Mouse (Mus musculus) limb, embryonic 13.5 days (tissue): Measurements from ENCODE around the gene Csrp2. TPM values are rescaled to one million over a fixed set of nuclear protein-coding genes. Genes with fewer than 3 reads are reported as not detected.
A peak's percentile ranks its signal among the peaks of the same experiment; 100 is the strongest.

Source experiments
- ATAC-seq: fragments of 200-750 bp; cut with Nextera tagmentation; 2 replicates; pipeline ENCODE4 v1.8.0; 2017; ENCODE audit warnings: low read depth, moderate number of reproducible peaks, moderate TSS enrichment; ENCODE audit not compliant: low FRiP score
- H3K27ac ChIP-seq: fragments of 300-500 bp; sonication (generic); 2 replicates; pipeline ENCODE4 v1.5.1; 2015; ENCODE audit warnings: inconsistent platforms, mild to moderate bottlenecking, moderate library complexity
- H3K27me3 ChIP-seq: fragments of 300-500 bp; sonication (generic); 2 replicates; pipeline ENCODE4 v1.6.1; 2015; ENCODE audit warnings: mild to moderate bottlenecking, inconsistent platforms
- H3K36me3 ChIP-seq: fragments of 300-500 bp; sonication (generic); 2 replicates; pipeline ENCODE4 v1.6.1; 2015; ENCODE audit warnings: inconsistent platforms, mild to moderate bottlenecking, moderate library complexity
- H3K4me1 ChIP-seq: fragments of 300-500 bp; sonication (generic); 2 replicates; pipeline ENCODE4 v1.6.1; 2015; ENCODE audit warnings: inconsistent platforms
- H3K4me2 ChIP-seq: fragments of 300-500 bp; sonication (generic); replicated peaks from 2 replicates; pipeline ENCODE4 v1.6.1; 2015; ENCODE audit warnings: inconsistent platforms, mild to moderate bottlenecking, moderate library complexity
- H3K4me3 ChIP-seq: fragments of 300-500 bp; sonication (generic); 2 replicates; pipeline ENCODE4 v1.5.1; 2015; ENCODE audit warnings: moderate library complexity, mild to moderate bottlenecking, inconsistent platforms
- H3K9ac ChIP-seq: fragments of 300-500 bp; sonication (generic); 2 replicates; pipeline ENCODE4 v1.6.1; 2015; ENCODE audit warnings: mild to moderate bottlenecking, inconsistent platforms
- H3K9me3 ChIP-seq: fragments of 300-500 bp; sonication (generic); 2 replicates; pipeline ENCODE4 v1.6.1; 2016; ENCODE audit warnings: inconsistent platforms
- WGBS: fragments of 180-500 bp; shearing (Covaris S2); methylation state at CpG from one replicate; pipeline ENCODE4 v1.1.7; 2015; 5-methylcytosine and 5-hydroxymethylcytosine counted together
- polyA plus RNA-seq: library from polyadenylated mRNA; unstranded; fragments of >200 nt; fragmentation: Nextera tagmentation; extraction: Ambion mirVana; gene quantifications from 2 replicates; pipeline ENCODE4 v1.2.1, GENCODE M21; 2015

Gene Csrp2
- polyA plus RNA-seq, 1 experiment from 2014 or later, result 207 TPM

GRCm38 (mm10) chr10:110916666-110917344, 2.8 kb upstream of the Csrp2 start:
- Histone ChIP-seq H3K9ac (no peak overlapping the region), H3K27me3 (no peaks in the 10 kb centered on the region), H3K36me3 (no peaks in the 10 kb centered on the region), H3K4me1 (peaks cover 19% of the 10 kb centered on the region), H3K9me3 (no peaks in the 10 kb centered on the region), H3K4me3 (no peak overlapping the region), H3K4me2 (no peak overlapping the region), H3K27ac (no peak overlapping the region)
- no peak for ATAC-seq
- 52% methylated on average over 11 of the region's 11 CpGs for WGBS

GRCm38 (mm10) chr10:110917521-110917920, 2.1 kb upstream of the Csrp2 start:
- no peak overlapping the region for H3K4me3 ChIP-seq
- 95% methylated on average over 6 of the region's 6 CpGs for WGBS

GRCm38 (mm10) chr10:110918414-110919391, 886 bp upstream of the Csrp2 start:
- peak; percentile 37 for ATAC-seq
- Histone ChIP-seq H3K27me3 (no peaks in the 10 kb centered on the region), H3K4me3 (peak overlapping the region; percentile 77), H3K4me1 (peaks cover 35% of the 10 kb centered on the region), H3K9ac (peak overlapping the region; percentile 88), H3K27ac (peak overlapping the region; percentile 98), H3K36me3 (no peaks in the 10 kb centered on the region), H3K4me2 (peak overlapping the region; percentile 84), H3K9me3 (no peaks in the 10 kb centered on the region)
- 15% methylated on average over 26 of the region's 26 CpGs for WGBS

More at GRCm38 (mm10) chr10:110917521-110917920, 2.1 kb upstream of the Csrp2 start:
- H3K9me3 ChIP-seq, result no peaks in the 10 kb centered on the region
- H3K4me1 ChIP-seq, result peaks cover 26% of the 10 kb centered on the region
- no peak overlapping the region for H3K4me2 ChIP-seq
- no peak for ATAC-seq
- no peak overlapping the region for H3K27ac ChIP-seq
- no peaks in the 10 kb centered on the region for H3K27me3 ChIP-seq
- no peak overlapping the region for H3K9ac ChIP-seq
- no peaks in the 10 kb centered on the region for H3K36me3 ChIP-seq

GRCm38 (mm10) chr10:110920368-110920950, 870 bp downstream of the Csrp2 start:
- H3K9me3 ChIP-seq, result no peaks in the 10 kb centered on the region
- no peaks in the 10 kb centered on the region for H3K36me3 ChIP-seq
- peak overlapping the region; percentile 77 for H3K4me3 ChIP-seq
- peak overlapping the region; percentile 98 for H3K27ac ChIP-seq
- peaks cover 42% of the 10 kb centered on the region for H3K4me1 ChIP-seq
- H3K4me2 ChIP-seq, result peak overlapping the region; percentile 84
- H3K9ac ChIP-seq, result peak overlapping the region; percentile 88
- WGBS, result under 1% methylated on average over 15 of the region's 15 CpGs
- peak; percentile 7; the same call in 1 of the 2 replicates for ATAC-seq
- no peaks in the 10 kb centered on the region for H3K27me3 ChIP-seq

GRCm38 (mm10) chr10:110921890-110922289, 2.3 kb downstream of the Csrp2 start:
- peak overlapping the region; percentile 77 for H3K4me3 ChIP-seq
- no peaks in the 10 kb centered on the region for H3K27me3 ChIP-seq
- peak overlapping the region; percentile 6; the same call in 1 of the 2 replicates for H3K27ac ChIP-seq
- peak overlapping the region; percentile 88 for H3K9ac ChIP-seq
- peak overlapping the region; percentile 84 for H3K4me2 ChIP-seq
- no peaks in the 10 kb centered on the region for H3K36me3 ChIP-seq
- WGBS, result 41% methylated on average over 3 of the region's 3 CpGs
- H3K4me1 ChIP-seq, result peaks cover 57% of the 10 kb centered on the region
- ATAC-seq, result no peak
- no peaks in the 10 kb centered on the region for H3K9me3 ChIP-seq

GRCm38 (mm10) chr10:110922612-110923011, 3.0 kb downstream of the Csrp2 start:
- peaks cover 64% of the 10 kb centered on the region for H3K4me1 ChIP-seq
- no peaks in the 10 kb centered on the region for H3K27me3 ChIP-seq
- H3K4me2 ChIP-seq, result peak overlapping the region; percentile 84
- peak overlapping the region; percentile 77 for H3K4me3 ChIP-seq
- WGBS, result 41% methylated on average over 9 of the region's 9 CpGs
- H3K9ac ChIP-seq, result 0 out of 2 replicates have a peak overlapping the region, but pooled peaks have one; percentile 88
- H3K9me3 ChIP-seq, result no peaks in the 10 kb centered on the region
- no peak for ATAC-seq
- H3K36me3 ChIP-seq, result no peaks in the 10 kb centered on the region
- no peak overlapping the region for H3K27ac ChIP-seq

GRCm38 (mm10) chr10:110927491-110927890, 7.9 kb downstream of the Csrp2 start:
- peaks cover 86% of the 10 kb centered on the region for H3K4me1 ChIP-seq

GRCm38 (mm10) chr10:110929756-110930155, 10.2 kb downstream of the Csrp2 start:
- Histone ChIP-seq H3K27me3 (no peaks in the 10 kb centered on the region), H3K4me1 (peaks cover 74% of the 10 kb centered on the region), H3K9ac (no peak overlapping the region), H3K4me2 (no peak overlapping the region), H3K27ac (no peak overlapping the region), H3K9me3 (no peaks in the 10 kb centered on the region), H3K36me3 (no peaks in the 10 kb centered on the region), H3K4me3 (no peak overlapping the region)
- WGBS, result 64% methylated on average over 4 of the region's 4 CpGs
- ATAC-seq, result no peak; the same call in 1 of the 2 replicates

More at GRCm38 (mm10) chr10:110927491-110927890, 7.9 kb downstream of the Csrp2 start:
- peak overlapping the region; percentile 2; the same call in 1 of the 2 replicates for H3K4me2 ChIP-seq
- H3K36me3 ChIP-seq, result no peaks in the 10 kb centered on the region
- peak; percentile 46 for ATAC-seq
- no peaks in the 10 kb centered on the region for H3K27me3 ChIP-seq
- H3K4me3 ChIP-seq, result no peak overlapping the region
- H3K9ac ChIP-seq, result no peak overlapping the region
- 28% methylated on average over 11 of the region's 11 CpGs for WGBS
- H3K9me3 ChIP-seq, result no peaks in the 10 kb centered on the region
- peak overlapping the region; percentile 11; the same call in 1 of the 2 replicates for H3K27ac ChIP-seq

- Histone ChIP-seq H3K27ac (peak overlapping the region; percentile 73), H3K4me1 (peaks cover 61% of the 10 kb centered on the region), H3K9me3 (no peaks in the 10 kb centered on the region), H3K36me3 (peaks cover 10% of the 10 kb centered on the region), H3K4me3 (no peak overlapping the region; the same call in 1 of the 2 replicates), H3K4me2 (peak overlapping the region; percentile 47), H3K27me3 (no peaks in the 10 kb centered on the region), H3K9ac (peak overlapping the region; percentile 9; the same call in 1 of the 2 replicates)
- 49% methylated on average over 13 of the region's 13 CpGs for WGBS
- ATAC-seq, result no peak
Measured at GRCm38 (mm10) chr10:110931161-110931912, 11.7 kb downstream of the Csrp2 start.

- Histone ChIP-seq H3K9ac (peak overlapping the region; percentile 9; the same call in 1 of the 2 replicates), H3K27me3 (no peaks in the 10 kb centered on the region), H3K4me1 (peaks cover 54% of the 10 kb centered on the region), H3K4me3 (no peak overlapping the region; the same call in 1 of the 2 replicates), H3K36me3 (peaks cover 17% of the 10 kb centered on the region), H3K27ac (peak overlapping the region; percentile 73; the same call in 1 of the 2 replicates), H3K9me3 (no peaks in the 10 kb centered on the region), H3K4me2 (peak overlapping the region; percentile 47)
- ATAC-seq, result peak; percentile 55; the same call in 1 of the 2 replicates
- WGBS, result 59% methylated on average over 20 of the region's 20 CpGs
Measured at GRCm38 (mm10) chr10:110931913-110932560, 12.4 kb downstream of the Csrp2 start.
